Mouse (Mus musculus) adrenal gland, postnatal 14 days (tissue): Measurements from ENCODE around the gene Il4. TPM values are rescaled to one million over a fixed set of nuclear protein-coding genes. Genes with fewer than 3 reads are reported as not detected.
"Not testable (repeated sequence)": the region's sequence is repeated elsewhere in the genome, so short reads cannot be mapped to it uniquely, and the experiment has no call there.

Experiments
- DNase-seq: peaks from one replicate; pipeline ENCODE4 v3.0.0; 2021; ENCODE audit warnings: mixed read lengths
- total RNA-seq: library from RNA; stranded (reverse); gene quantifications from 2 replicates; pipeline ENCODE4 v1.2.3, GENCODE M21; 2021

The Il4 gene
- total RNA-seq, 1 experiment from 2014 or later = not detected

DNA sequence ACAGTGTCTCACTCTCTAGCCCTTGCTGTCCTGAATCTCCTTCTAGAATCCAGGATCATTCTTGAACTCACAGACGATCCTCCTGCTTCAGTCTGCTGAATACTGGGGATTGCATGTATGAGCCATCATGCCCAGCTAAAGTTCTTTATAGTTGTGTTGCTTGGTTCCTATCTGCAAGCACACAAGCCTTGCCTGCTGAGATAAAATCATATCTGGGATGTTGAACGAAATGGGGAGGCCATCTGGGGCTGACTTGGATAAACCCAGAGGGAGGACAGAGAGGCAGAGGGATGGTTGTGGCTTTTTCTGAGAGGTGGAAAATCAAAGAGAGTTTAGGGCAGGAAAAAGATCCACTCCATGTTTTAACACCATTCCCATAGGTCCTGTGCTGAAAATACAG, 56.5 kb downstream of the Il4 start:
- DNase-seq = no peak

DNA sequence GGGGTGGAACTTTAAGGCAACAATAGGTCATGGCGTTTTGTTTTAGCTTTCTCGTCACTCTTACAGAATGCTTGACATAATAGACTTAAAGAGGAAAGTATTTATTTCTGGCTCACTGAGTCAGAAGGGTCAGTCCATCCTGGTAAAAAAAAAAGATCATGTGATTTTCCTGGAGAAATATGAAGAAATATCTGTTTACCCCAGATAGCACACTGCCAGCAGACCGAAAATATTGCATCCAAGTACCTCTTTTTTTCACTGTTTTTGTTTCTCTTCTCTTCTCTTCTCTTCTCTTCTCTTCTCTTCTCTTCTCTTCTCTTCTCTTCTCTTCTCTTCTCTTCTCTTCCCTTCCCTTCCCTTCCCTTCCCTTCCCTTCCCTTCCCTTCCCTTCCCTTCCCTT, 58.5 kb downstream of the Il4 start:
- DNase-seq = not testable (repeated sequence)

DNA sequence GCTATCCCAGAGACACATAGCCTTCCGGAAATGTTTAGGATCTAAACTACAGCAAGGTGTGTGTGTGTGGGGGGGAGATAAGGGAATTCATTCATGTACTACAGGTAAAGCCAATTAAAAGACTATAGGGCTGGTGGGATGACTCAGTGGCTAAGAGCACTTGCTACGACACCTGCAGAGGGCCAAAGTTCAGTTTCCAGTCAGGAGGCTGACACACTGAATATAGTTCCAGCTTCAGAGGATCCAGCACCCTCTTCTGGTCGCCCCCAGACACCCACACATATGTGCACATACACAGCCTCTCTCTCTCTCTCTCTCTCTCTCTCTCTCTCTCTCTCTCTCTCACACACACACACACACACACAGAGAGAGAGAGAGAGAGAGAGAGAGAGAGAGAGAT, 60.5 kb downstream of the Il4 start:
- not testable (repeated sequence) for DNase-seq

DNA sequence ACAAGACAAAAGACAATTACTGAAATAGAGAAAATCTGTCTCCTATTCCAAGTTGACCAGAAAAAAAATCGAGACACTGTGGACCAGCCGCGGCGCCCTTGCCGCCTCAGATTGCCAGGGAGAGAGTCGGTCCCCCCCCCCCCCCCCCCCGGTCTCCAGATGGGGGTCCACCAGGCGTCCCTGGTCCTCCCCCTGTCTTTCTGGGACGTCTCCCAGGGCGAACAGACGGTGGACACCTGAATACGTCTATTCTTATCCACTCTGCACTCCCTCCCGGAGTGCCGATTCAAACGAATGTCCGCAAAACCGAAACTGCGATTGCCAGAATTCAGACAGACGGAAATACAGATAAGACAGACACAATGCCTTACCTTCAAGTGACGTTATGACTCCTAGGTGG, 61.9 kb downstream of the Il4 start:
- not testable (repeated sequence) for DNase-seq

Other genes with a start within 250 kb of the Il4 start
- 0.79 and 17.6 TPM in 2 replicates for gene Leap2, start 195.5 kb downstream of the Il4 start, total RNA-seq
- gene Uqcrq, start 187.8 kb downstream of the Il4 start, total RNA-seq = 1,722 and 1,730 TPM in 2 replicates
- 1.2 and 3.6 TPM in 2 replicates for gene Gdf9, start 187.6 kb downstream of the Il4 start, total RNA-seq
- gene Gm10447, start 161.6 kb downstream of the Il4 start, total RNA-seq = not detected in 2 replicates
- 3.9 and 5.7 TPM in 2 replicates for gene Shroom1, start 161.5 kb downstream of the Il4 start, total RNA-seq
- gene Gm9837, start 148.2 kb downstream of the Il4 start, total RNA-seq = not detected in 2 replicates
- gene Gm9945, start 138.5 kb downstream of the Il4 start, total RNA-seq = not detected in 2 replicates
- 0.68 and 1.1 TPM in 2 replicates for gene Sowaha, start 138.4 kb downstream of the Il4 start, total RNA-seq
- gene Sept8, start 99.4 kb downstream of the Il4 start, total RNA-seq = 39.0 and 42.2 TPM in 2 replicates
- 28.0 and 31.0 TPM in 2 replicates for gene Kif3a, start 51.3 kb downstream of the Il4 start, total RNA-seq
- gene Il13, start 16.0 kb upstream of the Il4 start, total RNA-seq = not detected in 2 replicates
- gene Rad50, start 88.7 kb upstream of the Il4 start, total RNA-seq = 15.8 and 17.7 TPM in 2 replicates
- not detected in 2 replicates for gene Il5, start 102.1 kb upstream of the Il4 start, total RNA-seq
- 19.6 and 32.7 TPM in 2 replicates for gene Irf1, start 151.3 kb upstream of the Il4 start, total RNA-seq
- 0.37 and 0.41 TPM in 2 replicates for gene Gm17334, start 154.5 kb upstream of the Il4 start, total RNA-seq
- 4.6 and 6.0 TPM in 2 replicates for gene Gm12216, start 240.6 kb upstream of the Il4 start, total RNA-seq